Comparison of ENCODE assay signal across 10 mouse cellular contexts in genomic region chrX:7610035-7610434, GRCm38 (mm10). TPM values are rescaled to one million over a fixed set of nuclear protein-coding genes. Genes with fewer than 3 reads are reported as not detected.
DNase-seq lines count a peak whose midpoint lies in the region; ATAC-seq and TF ChIP-seq lines count a peak whose summit lies in the region.
"Had no signal": no experiment of that assay in that cellular context is flagged by ENCODE, and none has a peak within 500 bp of the region (broad histone marks: within the 10 kb centered on the region; RNA-seq: fewer than 3 reads in every experiment).

No protein-coding gene starts in this region.

- 25% methylated on average over 21 of the region's 21 CpGs for WGBS in lung, embryonic 16.5 days
- 16% methylated on average over 21 of the region's 21 CpGs for WGBS in embryonic facial prominence, embryonic 12.5 days
- WGBS in intestine, embryonic 14.5 days: 20% methylated on average over 21 of the region's 21 CpGs
- 22% methylated on average over 21 of the region's 21 CpGs for WGBS in olfactory bulb, adult 2 months

- intact Hi-C loops in left cerebral cortex, postnatal 4 days (cut with DNase I): no loop called here

- no peak for ATAC-seq in lung, embryonic 16.5 days (ENCODE audit: low read depth)
- no peak for ATAC-seq in embryonic facial prominence, embryonic 12.5 days (ENCODE audit: insufficient number of reproducible peaks, insufficient read depth, low FRiP score, low TSS enrichment)
- ATAC-seq in intestine, embryonic 14.5 days (replicated peaks; ENCODE audit: low FRiP score, low TSS enrichment, low read depth): no peak

- H3K4me1 ChIP-seq in lung, embryonic 16.5 days (replicated peaks; ENCODE audit: control insufficient read depth, insufficient read depth, low read length): no peaks in the 10 kb centered on the region
- H3K4me1 ChIP-seq in embryonic facial prominence, embryonic 12.5 days: no peaks in the 10 kb centered on the region
- H3K4me1 ChIP-seq in intestine, embryonic 14.5 days (replicated peaks; ENCODE audit: control insufficient read depth, insufficient read depth, low read length): no peaks in the 10 kb centered on the region
- peaks cover 6% of the 10 kb centered on the region for H3K4me1 ChIP-seq in olfactory bulb, adult 2 months (ENCODE audit: control insufficient read depth, insufficient read depth, low read length)

- TF ChIP-seq POLR2A in olfactory bulb, adult 2 months (IDR thresholded peaks at IDR 0.05; ENCODE audit: insufficient read depth, low read depth, low read length): no peak

- no peak for DNase-seq in lung, postnatal 4 days
- DNase-seq in intestine, embryonic 14.5 days (ENCODE audit: low spot score): no peak
- DNase-seq in adrenal gland, postnatal 4 days (ENCODE audit: low spot score in 2 of 2): no peak
- DNase-seq in kidney, postnatal 25 days: no peak
- no peak for DNase-seq in left cerebral cortex, postnatal 4 days
- DNase-seq: thymus, postnatal 4 days had no signal

- no peak overlapping the region for H3K27ac ChIP-seq in lung, embryonic 16.5 days (ENCODE audit: low read length)
- H3K27ac ChIP-seq in embryonic facial prominence, embryonic 12.5 days: no peak overlapping the region
- no peak overlapping the region for H3K27ac ChIP-seq in intestine, embryonic 14.5 days (ENCODE audit: low read depth)
- H3K27ac ChIP-seq in olfactory bulb, adult 2 months (ENCODE audit: insufficient read depth, low read depth, low read length): no peak overlapping the region

- H3K36me3 ChIP-seq in lung, embryonic 16.5 days (ENCODE audit: control insufficient read depth, insufficient read depth, low read length): no peaks in the 10 kb centered on the region
- H3K36me3 ChIP-seq in embryonic facial prominence, embryonic 12.5 days: no peaks in the 10 kb centered on the region
- H3K36me3 ChIP-seq in intestine, embryonic 14.5 days (ENCODE audit: control insufficient read depth, insufficient read depth, low read length): no peaks in the 10 kb centered on the region

- H3K9me3 ChIP-seq in lung, embryonic 16.5 days (ENCODE audit: control insufficient read depth, low read length): no peaks in the 10 kb centered on the region
- no peaks in the 10 kb centered on the region for H3K9me3 ChIP-seq in embryonic facial prominence, embryonic 12.5 days
- H3K9me3 ChIP-seq in intestine, embryonic 14.5 days (ENCODE audit: control insufficient read depth, low read length): no peaks in the 10 kb centered on the region

- H3K4me2 ChIP-seq in lung, embryonic 16.5 days (ENCODE audit: low read depth, low read length): peak overlapping the region; percentile 60
- H3K4me2 ChIP-seq in embryonic facial prominence, embryonic 12.5 days (replicated peaks): peak overlapping the region; percentile 56
- H3K4me2 ChIP-seq in intestine, embryonic 14.5 days (ENCODE audit: low read length): peak overlapping the region; percentile 60

- H3K9ac ChIP-seq in lung, embryonic 16.5 days (ENCODE audit: low read length): peak overlapping the region; percentile 39; the same call in 1 of the 2 replicates
- H3K9ac ChIP-seq in embryonic facial prominence, embryonic 12.5 days: no peak overlapping the region
- no peak overlapping the region for H3K9ac ChIP-seq in intestine, embryonic 14.5 days (ENCODE audit: low read length)

- peak overlapping the region; percentile 43 for H3K4me3 ChIP-seq in lung, embryonic 16.5 days (ENCODE audit: low read length)
- peak overlapping the region; percentile 35 for H3K4me3 ChIP-seq in embryonic facial prominence, embryonic 12.5 days
- H3K4me3 ChIP-seq in intestine, embryonic 14.5 days (ENCODE audit: low read depth, low read length): peak overlapping the region; percentile 33
- H3K4me3 ChIP-seq in olfactory bulb, adult 2 months (ENCODE audit: insufficient read depth, low read depth, low read length): peak overlapping the region; percentile 54

- no peaks in the 10 kb centered on the region for H3K27me3 ChIP-seq in lung, embryonic 16.5 days (ENCODE audit: control insufficient read depth, insufficient read depth, low read depth, low read length)
- H3K27me3 ChIP-seq in embryonic facial prominence, embryonic 12.5 days: 0 out of 2 replicates have a peak, but pooled peaks cover 4% of the 10 kb centered on the region
- peaks cover 5% of the 10 kb centered on the region; the same call in 1 of the 2 replicates for H3K27me3 ChIP-seq in intestine, embryonic 14.5 days (replicated peaks; ENCODE audit: control insufficient read depth, insufficient read depth, low read length)

- no peak for TF ChIP-seq CTCF in olfactory bulb, adult 2 months (IDR thresholded peaks at IDR 0.05; ENCODE audit: insufficient read depth, low read depth, low read length)

RNA-seq across cellular contexts. Expression of gene Cacna1f, which starts 3.2 kb away (rescaled TPM):
- 0.08 TPM in 1 of 2 replicates, not detected in the other for polyA plus RNA-seq in lung, embryonic 16.5 days (2015; fragmentation: Nextera tagmentation; extraction: Ambion mirVana)
- polyA plus RNA-seq in embryonic facial prominence, embryonic 12.5 days (2016; fragmentation: Nextera tagmentation; extraction: Ambion mirVana): 0.04 and 0.09 TPM in 2 replicates
- polyA plus RNA-seq in intestine, embryonic 14.5 days (2014; fragmentation: Nextera tagmentation; extraction: Ambion mirVana): 0.04 TPM in 1 of 2 replicates, not detected in the other
- not detected in 2 replicates for polyA plus RNA-seq in olfactory bulb, adult 2 months (2012; ENCODE audit: insufficient read depth, insufficient read length, low replicate concordance, missing spikeins)
- total RNA-seq in adrenal gland, postnatal 4 days (2021): under 1 TPM in 1 of 2 experiments, not detected in 1; 0.06 TPM
- under 1 TPM in 1 of 2 experiments, not detected in 1; 0.22 TPM for total RNA-seq in left cerebral cortex, postnatal 4 days (2021)
- total RNA-seq: left cerebral cortex, postnatal 25 days had no signal

RNA-seq across cellular contexts. Expression of gene Ccdc22, which starts 4.7 kb away (rescaled TPM):
- polyA plus RNA-seq in lung, embryonic 16.5 days (2015; fragmentation: Nextera tagmentation; extraction: Ambion mirVana): 29.9 and 30.2 TPM in 2 replicates
- 32.4 TPM in 2 replicates for polyA plus RNA-seq in embryonic facial prominence, embryonic 12.5 days (2016; fragmentation: Nextera tagmentation; extraction: Ambion mirVana)
- 28.0 and 29.7 TPM in 2 replicates for polyA plus RNA-seq in intestine, embryonic 14.5 days (2014; fragmentation: Nextera tagmentation; extraction: Ambion mirVana)
- not detected in 2 replicates for polyA plus RNA-seq in olfactory bulb, adult 2 months (2012; ENCODE audit: insufficient read depth, insufficient read length, low replicate concordance, missing spikeins)
- total RNA-seq in adrenal gland, postnatal 4 days (2021): 10 to 100 TPM; 18.2 to 27.0 TPM
- 10 to 100 TPM; 24.8 to 26.3 TPM for total RNA-seq in left cerebral cortex, postnatal 4 days (2021)

RNA-seq across cellular contexts. Expression of gene Syp, which starts 28.2 kb away (rescaled TPM):
- polyA plus RNA-seq in lung, embryonic 16.5 days (2015; fragmentation: Nextera tagmentation; extraction: Ambion mirVana): 2.6 and 3.2 TPM in 2 replicates
- 7.7 and 11.1 TPM in 2 replicates for polyA plus RNA-seq in embryonic facial prominence, embryonic 12.5 days (2016; fragmentation: Nextera tagmentation; extraction: Ambion mirVana)
- 3.1 and 3.9 TPM in 2 replicates for polyA plus RNA-seq in intestine, embryonic 14.5 days (2014; fragmentation: Nextera tagmentation; extraction: Ambion mirVana)
- polyA plus RNA-seq in olfactory bulb, adult 2 months (2012; ENCODE audit: insufficient read depth, insufficient read length, low replicate concordance, missing spikeins): 236 and 474 TPM in 2 replicates
- 10 to 100 TPM; 77.4 to 93.2 TPM for total RNA-seq in adrenal gland, postnatal 4 days (2021)
- total RNA-seq in left cerebral cortex, postnatal 4 days (2021): 100 to 1,000 TPM; 573 to 717 TPM

RNA-seq across cellular contexts. Expression of gene Ppp1r3f, which starts 36.0 kb away (rescaled TPM):
- polyA plus RNA-seq in lung, embryonic 16.5 days (2015; fragmentation: Nextera tagmentation; extraction: Ambion mirVana): 1.4 and 1.5 TPM in 2 replicates
- 3.5 TPM in 2 replicates for polyA plus RNA-seq in embryonic facial prominence, embryonic 12.5 days (2016; fragmentation: Nextera tagmentation; extraction: Ambion mirVana)
- 1.4 and 2.2 TPM in 2 replicates for polyA plus RNA-seq in intestine, embryonic 14.5 days (2014; fragmentation: Nextera tagmentation; extraction: Ambion mirVana)
- polyA plus RNA-seq in olfactory bulb, adult 2 months (2012; ENCODE audit: insufficient read depth, insufficient read length, low replicate concordance, missing spikeins): not detected in 2 replicates
- total RNA-seq in adrenal gland, postnatal 4 days (2021): 1 to 10 TPM; 6.0 to 6.7 TPM
- total RNA-seq in left cerebral cortex, postnatal 4 days (2021): 10 to 100 TPM in 1 of 2 experiments, 1 to 10 TPM in 1; 9.2 to 10.0 TPM

RNA-seq across cellular contexts. Expression of gene Foxp3, which starts 36.6 kb away (rescaled TPM):
- 0.11 TPM in 1 of 2 replicates, not detected in the other for polyA plus RNA-seq in lung, embryonic 16.5 days (2015; fragmentation: Nextera tagmentation; extraction: Ambion mirVana)
- 0.08 TPM in 1 of 2 replicates, not detected in the other for polyA plus RNA-seq in embryonic facial prominence, embryonic 12.5 days (2016; fragmentation: Nextera tagmentation; extraction: Ambion mirVana)
- 0.05 TPM in 1 of 2 replicates, not detected in the other for polyA plus RNA-seq in intestine, embryonic 14.5 days (2014; fragmentation: Nextera tagmentation; extraction: Ambion mirVana)
- not detected in 2 replicates for polyA plus RNA-seq in olfactory bulb, adult 2 months (2012; ENCODE audit: insufficient read depth, insufficient read length, low replicate concordance, missing spikeins)
- under 1 TPM; 0.20 to 0.40 TPM for total RNA-seq in adrenal gland, postnatal 4 days (2021)
- under 1 TPM in 1 of 2 experiments, not detected in 1; 0.26 TPM for total RNA-seq in left cerebral cortex, postnatal 4 days (2021)
- total RNA-seq: left cerebral cortex, postnatal 25 days had no signal

Comparison
In these comparisons a context has a peak if more than half of its experiments do, and no peak if none do; other contexts are left out.
1. RNA of gene Syp, which starts 28.2 kb away (polyA plus RNA-seq): 236 to 474 TPM in olfactory bulb, adult 2 months; 7.7 to 11.1 TPM in embryonic facial prominence, embryonic 12.5 days, 3.1 to 3.9 TPM in intestine, embryonic 14.5 days and 2.6 to 3.2 TPM in lung, embryonic 16.5 days; every median in the first group is over 10 times any median in the second.
2. Peak in every context shown above with its lines, with median percentiles within 50 percentile points of each other: H3K4me2 ChIP-seq and H3K4me3 ChIP-seq.